Mouse (Mus musculus) hindbrain, embryonic 13.5 days (tissue): ENCODE measurements around the gene Inpp5d. TPM values are rescaled to one million over a fixed set of nuclear protein-coding genes. Genes with fewer than 3 reads are reported as not detected.

ENCODE experiments used
- ATAC-seq: fragments of 200-750 bp; cut with Nextera tagmentation; 2 replicates; pipeline ENCODE4 v1.8.0; 2017; ENCODE audit warnings: moderate TSS enrichment; ENCODE audit not compliant: low FRiP score
- H3K27ac ChIP-seq: fragments of 300-500 bp; sonication (generic); 2 replicates; pipeline ENCODE4 v1.5.1; 2015; ENCODE audit warnings: inconsistent platforms, mild to moderate bottlenecking, moderate library complexity
- H3K27me3 ChIP-seq: fragments of 300-500 bp; sonication (generic); 2 replicates; pipeline ENCODE4 v1.6.1; 2015; ENCODE audit warnings: mild to moderate bottlenecking, inconsistent platforms
- H3K36me3 ChIP-seq: fragments of 300-500 bp; sonication (generic); 2 replicates; pipeline ENCODE4 v1.6.1; 2015; ENCODE audit warnings: mild to moderate bottlenecking, inconsistent platforms
- H3K4me1 ChIP-seq: fragments of 300-500 bp; sonication (generic); replicated peaks from 2 replicates; pipeline ENCODE4 v1.6.1; 2015; ENCODE audit warnings: inconsistent platforms
- H3K4me2 ChIP-seq: fragments of 300-500 bp; sonication (generic); 2 replicates; pipeline ENCODE4 v1.6.1; 2015; ENCODE audit warnings: inconsistent platforms, mild to moderate bottlenecking, moderate library complexity
- H3K4me3 ChIP-seq: fragments of 300-500 bp; sonication (generic); 2 replicates; pipeline ENCODE4 v1.5.1; 2015; ENCODE audit warnings: mild to moderate bottlenecking, inconsistent platforms
- H3K9ac ChIP-seq: fragments of 300-500 bp; sonication (generic); 2 replicates; pipeline ENCODE4 v1.6.1; 2015; ENCODE audit warnings: mild to moderate bottlenecking, inconsistent platforms
- H3K9me3 ChIP-seq: fragments of 300-500 bp; sonication (generic); 2 replicates; pipeline ENCODE4 v1.6.1; 2016; ENCODE audit warnings: inconsistent platforms
- WGBS: fragments of 180-500 bp; shearing (Covaris S2); methylation state at CpG from one replicate; pipeline ENCODE4 v1.1.7; 2015; 5-methylcytosine and 5-hydroxymethylcytosine counted together
- polyA plus RNA-seq: library from polyadenylated mRNA; unstranded; fragments of >200 nt; fragmentation: Nextera tagmentation; extraction: Ambion mirVana; gene quantifications from 2 replicates; pipeline ENCODE4 v1.2.1, GENCODE M21; 2015

Gene Inpp5d
- polyA plus RNA-seq, 1 experiment from 2014 or later, result 4.1 TPM

DNA sequence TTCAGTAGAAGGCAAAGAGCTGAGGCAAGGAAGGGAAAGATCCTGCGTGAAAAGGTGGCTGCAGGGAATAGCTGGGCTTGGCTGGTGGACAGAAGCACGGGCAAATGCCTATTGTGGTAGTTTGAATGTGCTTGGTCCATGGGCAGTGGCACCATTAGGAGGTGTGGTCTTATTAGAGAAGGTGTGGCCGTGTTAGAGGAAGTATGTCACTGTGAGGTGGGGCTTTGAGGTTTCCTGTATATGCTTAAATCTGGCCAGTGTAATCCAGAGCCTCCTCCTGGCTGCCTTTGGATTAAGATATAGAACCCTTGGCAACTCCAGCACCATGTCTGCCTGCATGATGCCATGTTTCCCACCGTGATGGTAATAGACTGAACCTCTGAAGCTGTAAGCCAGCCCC is 103.2 kb downstream of the Inpp5d start:
- no peak for ATAC-seq
- Histone ChIP-seq H3K4me1 (no peaks in the 10 kb centered on the region), H3K9ac (no peak overlapping the region), H3K4me3 (no peak overlapping the region), H3K27ac (no peak overlapping the region), H3K9me3 (no peaks in the 10 kb centered on the region), H3K36me3 (no peaks in the 10 kb centered on the region), H3K27me3 (no peaks in the 10 kb centered on the region), H3K4me2 (no peak overlapping the region)
- 76% methylated on average over 4 of the region's 4 CpGs for WGBS

DNA sequence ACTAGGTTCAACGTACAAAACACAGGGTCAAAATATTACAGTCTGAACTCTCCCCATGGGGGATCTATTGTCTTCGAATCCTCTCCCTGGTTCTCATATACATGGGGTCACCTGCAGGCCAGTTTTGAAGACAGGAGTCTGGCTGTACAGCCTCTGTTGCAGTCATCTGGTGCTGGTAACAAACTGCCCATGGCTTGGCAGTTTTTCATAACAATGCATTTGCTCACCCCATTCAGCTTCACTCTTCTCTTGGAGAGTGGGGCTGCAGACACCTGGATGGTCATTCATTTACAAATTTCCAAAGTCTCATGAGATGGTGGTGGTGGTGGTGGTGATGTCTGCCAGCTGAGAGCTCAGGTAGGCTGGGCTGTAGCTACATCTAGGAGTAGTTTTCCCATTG is 109.0 kb downstream of the Inpp5d start:
- no peak overlapping the region for H3K9ac ChIP-seq
- H3K27me3 ChIP-seq, result no peaks in the 10 kb centered on the region
- H3K4me1 ChIP-seq, result no peaks in the 10 kb centered on the region
- WGBS, result 82% methylated on average over 2 of the region's 2 CpGs
- H3K9me3 ChIP-seq, result no peaks in the 10 kb centered on the region
- no peaks in the 10 kb centered on the region for H3K36me3 ChIP-seq
- ATAC-seq, result no peak
- H3K4me2 ChIP-seq, result no peak overlapping the region
- H3K4me3 ChIP-seq, result no peak overlapping the region
- no peak overlapping the region for H3K27ac ChIP-seq

DNA sequence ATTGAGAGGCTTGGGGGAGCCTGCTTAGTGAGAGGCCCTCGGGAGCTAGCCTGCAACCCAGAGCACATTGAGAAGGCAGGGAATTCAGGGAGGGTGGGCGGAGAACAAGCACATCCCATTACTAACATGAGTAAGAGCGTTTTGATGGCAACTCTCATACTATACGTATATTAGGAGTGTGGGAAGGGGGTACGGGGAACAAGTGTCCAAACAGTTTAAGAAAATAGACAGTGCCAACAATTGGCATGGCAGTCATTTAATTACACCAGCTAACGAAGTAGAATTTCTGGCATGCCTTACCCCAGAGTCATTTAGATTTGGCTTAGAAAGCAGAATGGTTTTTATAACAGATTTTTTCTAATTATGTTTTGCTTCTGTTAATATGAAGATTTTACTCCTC is 109.7 kb downstream of the Inpp5d start:
- WGBS, result 80% methylated on average over 6 of the region's 6 CpGs
- no peaks in the 10 kb centered on the region for H3K9me3 ChIP-seq
- H3K4me1 ChIP-seq, result no peaks in the 10 kb centered on the region
- H3K4me2 ChIP-seq, result no peak overlapping the region
- no peak overlapping the region for H3K27ac ChIP-seq
- no peaks in the 10 kb centered on the region for H3K36me3 ChIP-seq
- no peaks in the 10 kb centered on the region for H3K27me3 ChIP-seq
- ATAC-seq, result no peak
- H3K9ac ChIP-seq, result no peak overlapping the region
- H3K4me3 ChIP-seq, result no peak overlapping the region

DNA sequence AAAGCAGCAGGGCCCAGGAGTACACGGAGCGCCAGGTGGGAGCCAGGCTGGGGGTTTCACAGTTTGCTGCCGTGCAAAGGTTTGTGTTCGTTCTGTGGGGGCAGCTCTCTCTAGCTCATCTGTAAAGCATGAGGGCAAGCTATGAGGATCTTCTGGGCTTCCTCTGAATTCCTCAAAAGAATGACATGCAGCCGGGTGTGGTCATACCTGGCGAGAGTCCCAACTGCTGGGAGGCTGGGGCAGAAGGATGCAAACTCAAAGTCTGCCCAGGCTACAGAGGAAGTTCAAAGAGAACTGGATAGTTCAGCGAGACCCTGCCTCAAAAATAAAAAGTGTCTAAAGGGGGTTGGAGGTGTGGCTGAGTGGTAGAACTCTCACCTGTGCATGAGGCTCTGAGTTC is 110.2 kb downstream of the Inpp5d start:
- Histone ChIP-seq H3K4me3 (no peak overlapping the region), H3K4me1 (no peaks in the 10 kb centered on the region), H3K9ac (no peak overlapping the region), H3K4me2 (no peak overlapping the region), H3K9me3 (no peaks in the 10 kb centered on the region), H3K27ac (no peak overlapping the region), H3K27me3 (no peaks in the 10 kb centered on the region), H3K36me3 (no peaks in the 10 kb centered on the region)
- WGBS, result 89% methylated on average over 7 of the region's 7 CpGs
- no peak for ATAC-seq

DNA sequence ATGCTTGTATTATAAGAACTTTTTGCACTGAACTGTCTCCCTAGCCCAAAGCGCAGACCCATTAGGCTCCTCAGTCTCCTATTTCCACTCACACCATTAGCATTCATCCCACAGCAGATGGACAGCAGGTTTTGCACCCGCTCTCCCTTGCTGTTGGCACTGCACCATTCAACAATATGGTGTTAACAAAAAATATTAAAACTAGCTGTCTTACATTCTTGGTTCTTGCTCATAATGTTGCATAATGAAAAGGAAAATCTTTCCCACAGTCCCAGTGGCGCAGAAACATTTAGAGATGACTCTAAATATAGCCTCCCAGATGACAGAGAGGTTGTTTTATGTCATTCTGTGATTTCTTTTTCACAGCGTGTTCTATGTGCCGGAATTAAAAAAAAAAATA is 113.1 kb downstream of the Inpp5d start:
- Histone ChIP-seq H3K9ac (no peak overlapping the region), H3K36me3 (no peaks in the 10 kb centered on the region), H3K27ac (no peak overlapping the region), H3K4me1 (no peaks in the 10 kb centered on the region), H3K4me3 (no peak overlapping the region), H3K27me3 (no peaks in the 10 kb centered on the region), H3K4me2 (no peak overlapping the region), H3K9me3 (no peaks in the 10 kb centered on the region)
- WGBS, result 87% methylated on average over 5 of the region's 5 CpGs
- no peak for ATAC-seq

DNA sequence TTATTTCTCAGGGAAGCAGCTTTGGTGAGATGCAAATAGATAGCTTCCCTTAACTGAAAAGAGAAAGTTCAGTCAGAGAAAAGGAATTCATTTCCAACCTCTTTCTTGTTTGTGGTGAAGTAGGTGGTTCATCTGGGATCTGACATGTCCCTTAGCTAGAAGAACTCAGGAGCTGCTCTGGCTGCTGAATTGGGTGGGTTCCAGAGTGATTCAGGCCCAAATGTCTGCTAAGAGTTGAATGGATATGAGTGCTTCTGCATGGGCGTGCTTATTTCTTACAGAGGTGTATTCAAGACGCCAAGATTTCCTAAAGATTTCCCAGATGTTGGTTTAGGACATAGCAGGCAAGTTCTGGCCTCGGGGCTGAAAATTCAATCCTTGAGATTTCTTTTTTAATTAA is 114.0 kb downstream of the Inpp5d start:
- Histone ChIP-seq H3K9me3 (no peaks in the 10 kb centered on the region), H3K4me1 (no peaks in the 10 kb centered on the region), H3K36me3 (no peaks in the 10 kb centered on the region), H3K9ac (no peak overlapping the region), H3K4me2 (no peak overlapping the region), H3K27me3 (no peaks in the 10 kb centered on the region), H3K27ac (no peak overlapping the region), H3K4me3 (no peak overlapping the region)
- ATAC-seq, result no peak
- 90% methylated on average over 3 of the region's 3 CpGs for WGBS

DNA sequence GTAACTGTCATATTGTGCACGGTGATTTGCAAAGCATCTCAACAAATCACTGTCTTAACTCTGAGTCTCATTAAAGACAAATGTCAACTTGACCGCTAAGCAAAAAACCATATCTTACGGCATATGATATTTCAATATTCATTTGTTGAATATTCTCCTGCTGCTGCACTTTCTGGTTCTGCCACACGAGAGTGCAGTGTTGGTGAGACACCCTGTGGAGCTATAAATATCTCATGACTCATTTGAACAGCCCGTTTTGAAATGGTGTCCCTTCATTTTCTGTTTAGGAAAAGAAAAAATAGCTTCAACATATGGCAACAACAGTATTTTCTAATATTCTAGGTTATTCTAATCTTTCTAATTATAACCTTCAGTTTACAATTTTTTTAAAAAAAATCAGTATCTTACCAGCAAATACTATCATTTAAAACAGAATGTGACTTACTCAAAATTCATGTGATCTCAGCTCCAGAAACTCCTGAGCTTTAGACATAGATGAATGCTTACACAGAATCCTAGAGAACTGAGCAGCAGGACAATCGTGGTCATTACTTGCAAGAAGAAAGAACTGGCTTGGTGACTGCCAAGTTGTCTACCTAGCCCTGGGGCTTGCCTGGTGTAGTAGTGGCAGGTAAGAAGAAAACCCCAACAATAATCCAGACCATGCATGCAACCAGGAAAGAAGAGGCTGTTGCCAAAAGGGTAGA is 120.6 kb downstream of the Inpp5d start:
- Histone ChIP-seq H3K27me3 (no peaks in the 10 kb centered on the region), H3K4me3 (no peak overlapping the region), H3K27ac (no peak overlapping the region), H3K4me2 (no peak overlapping the region), H3K4me1 (no peaks in the 10 kb centered on the region), H3K9me3 (no peaks in the 10 kb centered on the region), H3K9ac (no peak overlapping the region), H3K36me3 (no peaks in the 10 kb centered on the region)
- no peak for ATAC-seq
- 80% methylated on average over 6 of the region's 6 CpGs for WGBS

DNA sequence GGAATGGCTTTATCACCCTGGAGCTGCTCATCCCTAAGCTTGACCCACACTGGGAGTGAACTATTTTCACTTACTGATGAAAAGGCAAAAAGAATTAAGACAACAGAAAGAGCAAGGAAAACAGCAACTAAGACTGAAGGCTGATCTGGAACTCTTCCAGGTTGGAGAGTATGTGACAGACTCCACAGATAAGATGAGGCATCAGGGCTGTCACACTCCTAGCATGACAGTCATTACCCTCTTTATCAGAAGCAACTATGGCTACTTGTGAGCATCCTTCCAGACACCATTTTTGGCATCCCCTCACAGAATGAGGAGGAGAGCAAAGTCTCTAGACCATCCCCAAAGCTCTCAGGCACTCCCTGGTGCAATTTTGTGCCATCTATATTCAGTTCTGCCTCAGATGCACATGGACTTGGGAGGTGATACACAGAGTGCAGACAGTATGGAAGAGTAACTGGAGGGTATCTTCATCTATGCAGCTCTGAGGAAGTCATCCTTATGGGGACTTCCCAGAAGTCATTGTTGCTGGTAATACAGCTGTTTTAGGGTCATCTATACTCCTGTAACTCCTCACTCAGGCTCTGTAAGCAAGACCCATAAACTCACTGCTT is 129.4 kb downstream of the Inpp5d start:
- H3K4me3 ChIP-seq, result no peak overlapping the region
- peaks cover 25% of the 10 kb centered on the region for H3K27me3 ChIP-seq
- no peak overlapping the region for H3K27ac ChIP-seq
- no peaks in the 10 kb centered on the region for H3K36me3 ChIP-seq
- H3K4me2 ChIP-seq, result no peak overlapping the region
- H3K4me1 ChIP-seq, result no peaks in the 10 kb centered on the region
- H3K9me3 ChIP-seq, result no peaks in the 10 kb centered on the region
- H3K9ac ChIP-seq, result no peak overlapping the region
- ATAC-seq, result no peak

DNA sequence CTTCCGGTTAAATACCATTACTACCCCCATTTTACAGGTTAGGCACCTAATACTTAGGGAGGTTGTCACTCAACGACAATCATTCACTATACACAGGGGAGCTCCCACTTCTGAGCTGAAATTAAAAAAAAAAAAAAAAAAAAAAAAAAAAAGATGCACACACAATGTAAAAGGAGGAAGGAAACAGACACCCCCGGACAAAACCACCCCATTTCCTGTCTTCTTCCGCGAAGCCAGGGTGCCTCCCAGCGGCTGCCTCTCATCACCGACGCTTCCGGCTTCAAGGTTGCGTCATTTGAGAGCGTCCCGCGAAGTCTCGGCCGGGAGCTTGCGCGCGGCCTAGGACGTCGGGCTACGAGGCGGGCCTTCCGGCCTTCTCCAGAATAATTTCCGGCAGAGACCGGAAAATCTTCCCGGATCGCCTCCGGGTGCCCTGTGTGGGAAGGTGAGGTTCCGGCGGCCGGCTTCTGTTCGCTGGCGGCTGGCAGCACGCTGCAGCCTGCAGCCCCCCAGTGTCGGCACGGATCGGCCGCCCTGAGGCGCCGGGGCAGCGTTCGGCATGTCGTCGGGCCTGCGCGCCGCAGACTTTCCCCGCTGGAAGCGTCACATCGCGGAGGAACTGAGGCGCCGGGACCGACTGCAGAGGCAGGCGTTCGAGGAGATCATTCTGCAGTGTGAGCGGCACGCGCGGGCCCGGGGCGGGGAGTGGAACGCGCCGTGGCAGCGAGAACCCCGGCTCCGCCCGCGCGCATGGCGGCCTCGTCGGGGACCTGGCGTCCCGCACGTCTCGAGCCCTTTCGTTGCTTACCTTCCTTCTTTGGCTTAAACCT is 135.7 kb downstream of the Inpp5d start, which contains the start of gene Atg16l1:
TSS of gene Atg16l1 (plus strand) at position 230 of the 830 bp plus-strand sequence.
- Histone ChIP-seq H3K4me2 (peak within 1 kb of the TSS; percentile 73), H3K4me3 (peak within 1 kb of the TSS; percentile 98), H3K9ac (peak within 1 kb of the TSS; percentile 98), H3K27ac (peak within 1 kb of the TSS; percentile 94), H3K36me3 (peaks cover 21% of the 10 kb centered on the region), H3K27me3 (peaks cover 15% of the 10 kb centered on the region; the same call in 1 of the 2 replicates), H3K4me1 (peaks cover 20% of the 10 kb centered on the region), H3K9me3 (no peaks in the 10 kb centered on the region)
- 1% methylated on average over 79 of the region's 79 CpGs for WGBS
- ATAC-seq, result peak; percentile 99

DNA sequence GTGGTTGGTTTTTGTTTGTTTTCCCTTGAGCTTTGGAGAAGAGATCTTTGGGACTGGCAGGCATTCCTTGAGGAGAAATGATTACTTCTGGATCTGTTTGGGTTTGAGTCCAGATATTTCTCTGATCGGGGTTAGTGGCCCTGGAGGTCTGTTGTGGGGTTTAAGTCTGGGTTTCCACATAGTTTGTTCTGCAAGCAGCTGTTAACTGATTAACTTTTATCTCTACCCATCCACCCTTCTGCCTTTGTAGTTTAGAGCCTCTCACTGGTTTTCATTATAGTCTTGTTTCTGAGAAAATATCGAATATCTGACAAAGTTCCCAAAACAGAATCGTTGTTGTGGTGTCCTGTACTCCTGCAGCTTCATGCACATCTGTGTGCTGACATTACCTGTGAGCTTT is 143.7 kb downstream of the Inpp5d start:
- Histone ChIP-seq H3K9ac (no peak overlapping the region), H3K27me3 (no peaks in the 10 kb centered on the region), H3K36me3 (peaks cover 93% of the 10 kb centered on the region), H3K27ac (no peak overlapping the region), H3K4me1 (no peaks in the 10 kb centered on the region), H3K4me2 (no peak overlapping the region), H3K9me3 (no peaks in the 10 kb centered on the region), H3K4me3 (no peak overlapping the region)
- no peak for ATAC-seq
- WGBS, result 97% methylated on average over 3 of the region's 3 CpGs

DNA sequence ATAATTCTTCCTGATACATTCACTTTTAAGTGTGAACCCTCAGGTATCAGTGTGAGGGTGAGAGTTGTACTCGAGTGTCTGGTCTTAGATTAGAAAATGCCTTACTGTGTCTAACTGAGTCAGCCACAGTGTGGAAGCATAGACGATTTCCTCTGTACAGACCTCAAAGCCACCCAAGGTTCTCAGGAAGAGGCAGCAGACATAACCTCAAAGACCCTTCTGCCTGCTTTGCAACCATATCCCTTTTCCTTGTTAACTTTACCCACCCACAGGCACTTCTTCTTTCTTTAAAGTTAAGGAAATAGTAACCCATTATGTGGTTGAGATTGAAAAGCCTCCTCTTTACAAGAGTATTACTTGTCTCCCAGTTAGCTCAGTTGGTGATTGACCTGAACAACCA is 145.6 kb downstream of the Inpp5d start:
- Histone ChIP-seq H3K27ac (no peak overlapping the region), H3K4me3 (no peak overlapping the region), H3K27me3 (no peaks in the 10 kb centered on the region), H3K36me3 (peaks cover 92% of the 10 kb centered on the region), H3K4me1 (no peaks in the 10 kb centered on the region), H3K9me3 (no peaks in the 10 kb centered on the region), H3K4me2 (no peak overlapping the region), H3K9ac (no peak overlapping the region)
- no peak for ATAC-seq
- WGBS, result 92% methylated on average over 2 of the region's 2 CpGs

DNA sequence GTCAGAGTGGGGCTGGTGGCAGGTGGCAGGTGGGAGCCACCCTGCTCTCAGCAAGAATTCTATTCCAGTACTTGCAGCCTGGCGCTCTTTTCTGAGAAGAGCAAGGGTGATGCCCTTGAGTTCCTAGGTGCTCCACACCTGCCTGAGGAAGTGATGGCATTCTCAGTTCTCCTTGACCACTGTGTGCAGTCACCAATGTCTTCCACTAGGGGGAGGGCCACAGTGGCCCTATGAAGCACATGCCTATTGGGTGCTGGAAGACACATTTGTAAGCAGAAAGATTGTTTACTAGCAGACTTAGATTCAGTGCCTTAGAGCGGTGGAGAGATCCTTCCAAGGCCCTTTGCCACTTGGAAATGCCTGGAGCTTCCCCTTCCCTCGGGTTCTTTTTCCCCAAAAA is 146.1 kb downstream of the Inpp5d start:
- 96% methylated on average over 3 of the region's 3 CpGs for WGBS
- no peak overlapping the region for H3K4me2 ChIP-seq
- H3K9ac ChIP-seq, result no peak overlapping the region
- H3K9me3 ChIP-seq, result no peaks in the 10 kb centered on the region
- H3K4me3 ChIP-seq, result no peak overlapping the region
- no peaks in the 10 kb centered on the region for H3K27me3 ChIP-seq
- peaks cover 93% of the 10 kb centered on the region for H3K36me3 ChIP-seq
- ATAC-seq, result no peak
- no peaks in the 10 kb centered on the region for H3K4me1 ChIP-seq
- H3K27ac ChIP-seq, result no peak overlapping the region
